Mouse (Mus musculus) fibroblast of lung, adult 2 months (primary cell): ENCODE data around the gene Ang.
A peak's percentile ranks its signal among the peaks of the same experiment; 100 is the strongest.

Experiments
- DNase-seq: peaks from one replicate; pipeline ENCODE4 v3.0.0-alpha.2; 2011; ENCODE audit warnings: low read depth

Ang gene

DNA sequence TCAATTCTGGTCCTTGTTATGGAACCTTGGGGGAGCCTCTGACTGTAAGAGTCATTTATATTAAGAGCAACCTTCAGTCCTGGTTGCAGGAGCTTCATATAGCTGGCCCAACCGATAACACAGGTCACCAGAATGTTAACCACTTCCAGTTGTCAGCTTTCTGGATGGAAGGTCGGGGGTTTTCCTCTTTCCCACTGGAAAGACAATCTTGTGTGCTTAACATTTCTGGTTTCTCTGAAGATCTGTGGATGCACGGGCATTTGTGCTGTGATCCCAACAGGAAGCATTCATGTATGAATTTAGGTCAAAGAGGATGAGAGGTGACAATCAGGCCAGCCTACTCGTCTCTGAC is 38.6 kb downstream of the Ang start:
- DNase-seq: no peak

DNA sequence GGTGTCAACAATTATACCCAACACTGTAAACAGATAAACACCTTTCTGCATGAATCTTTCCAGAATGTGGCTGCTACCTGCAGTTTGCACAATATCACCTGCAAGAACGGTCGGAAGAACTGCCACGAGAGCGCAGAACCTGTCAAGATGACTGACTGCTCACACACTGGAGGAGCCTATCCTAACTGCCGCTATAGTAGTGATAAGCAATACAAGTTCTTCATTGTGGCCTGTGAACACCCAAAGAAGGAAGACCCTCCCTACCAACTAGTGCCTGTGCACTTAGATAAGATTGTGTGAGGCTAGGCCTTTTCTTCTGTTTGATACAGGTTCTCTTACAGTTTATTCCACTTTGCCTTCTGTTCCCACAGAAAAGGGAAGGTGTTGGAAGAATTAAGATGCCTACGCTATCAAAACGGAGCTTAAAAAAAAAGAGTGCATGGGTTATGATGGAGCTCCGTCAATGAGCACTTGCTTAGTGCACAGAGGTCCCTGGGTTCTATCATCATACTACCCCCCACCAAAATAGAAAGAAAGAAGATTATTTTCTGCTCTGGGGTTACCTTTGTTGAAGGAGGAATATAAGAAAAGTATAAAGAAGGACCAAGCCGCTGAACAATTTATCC is 39.5 kb downstream of the Ang start:
- no peak for DNase-seq

DNA sequence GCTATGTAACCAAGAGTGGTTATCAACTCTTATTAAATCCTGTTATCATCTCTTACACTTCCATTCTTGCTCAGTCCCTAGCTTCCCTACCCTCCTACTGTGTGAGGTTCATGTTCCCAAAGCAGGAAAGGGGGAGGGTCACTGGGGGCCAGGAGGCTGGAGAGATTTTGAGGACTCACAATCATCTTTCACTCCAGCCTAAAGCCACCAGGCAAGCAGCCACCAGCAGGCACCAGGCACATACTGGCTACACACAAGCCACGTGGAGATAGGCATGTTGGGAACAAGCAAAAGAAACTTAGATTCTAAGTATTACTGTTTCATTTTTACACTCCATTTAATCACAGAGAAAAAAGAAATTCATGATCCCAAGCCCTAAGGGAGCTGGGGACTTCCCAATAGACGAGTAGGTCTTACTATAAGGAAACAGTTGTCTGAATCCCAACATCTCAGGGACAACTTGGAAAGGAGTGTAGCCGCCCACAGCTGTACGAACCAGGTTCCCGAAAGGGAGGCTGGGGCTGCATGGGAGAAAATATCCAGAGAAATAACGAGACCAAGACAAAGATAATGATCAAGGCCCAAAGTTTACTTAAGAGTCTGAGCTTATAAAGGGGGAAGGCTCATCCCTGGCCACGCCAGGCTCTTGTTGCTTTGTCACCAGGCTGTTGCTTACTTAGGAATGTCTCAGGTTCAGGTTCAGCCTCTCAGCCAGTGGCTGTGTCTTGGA is 40.3 kb downstream of the Ang start:
- DNase-seq: no peak

DNA sequence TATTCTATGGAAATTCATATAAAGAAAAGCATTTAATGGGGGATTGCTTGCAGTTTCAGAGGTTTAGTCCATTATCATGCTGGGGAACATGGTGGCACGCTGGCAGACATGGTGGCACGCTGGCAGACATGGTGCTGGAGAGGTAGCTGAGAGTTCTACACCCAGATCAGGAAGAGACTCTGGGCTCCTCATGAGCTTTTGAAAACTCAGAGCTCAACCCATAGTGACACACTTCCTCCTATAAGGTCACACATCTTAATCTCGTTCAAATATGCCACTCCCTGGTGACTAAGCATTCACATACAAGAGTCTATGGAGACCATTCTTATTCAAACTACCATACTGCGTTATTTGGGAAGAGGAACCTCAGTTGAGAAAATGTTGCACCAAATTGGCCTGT is 41.4 kb downstream of the Ang start:
- no peak for DNase-seq

DNA sequence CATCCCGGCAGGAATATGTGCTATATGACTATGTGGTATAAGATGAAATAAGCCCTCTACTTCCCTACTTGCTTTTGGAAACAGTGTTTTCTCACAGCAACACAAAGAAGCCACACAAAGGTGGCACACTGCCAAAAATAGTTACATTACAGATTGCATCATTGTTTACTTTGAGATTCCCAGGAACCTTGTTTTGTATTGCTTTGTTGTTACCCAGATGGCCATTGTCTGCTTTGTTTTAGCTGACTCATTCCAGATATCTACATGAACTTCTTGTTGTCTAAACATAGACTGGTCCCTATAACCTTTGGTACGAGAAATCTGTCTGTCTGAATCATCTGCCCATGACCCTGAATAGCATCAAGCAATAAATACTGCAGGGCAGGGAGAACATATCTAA is 49.4 kb downstream of the Ang start:
- no peak for DNase-seq

DNA sequence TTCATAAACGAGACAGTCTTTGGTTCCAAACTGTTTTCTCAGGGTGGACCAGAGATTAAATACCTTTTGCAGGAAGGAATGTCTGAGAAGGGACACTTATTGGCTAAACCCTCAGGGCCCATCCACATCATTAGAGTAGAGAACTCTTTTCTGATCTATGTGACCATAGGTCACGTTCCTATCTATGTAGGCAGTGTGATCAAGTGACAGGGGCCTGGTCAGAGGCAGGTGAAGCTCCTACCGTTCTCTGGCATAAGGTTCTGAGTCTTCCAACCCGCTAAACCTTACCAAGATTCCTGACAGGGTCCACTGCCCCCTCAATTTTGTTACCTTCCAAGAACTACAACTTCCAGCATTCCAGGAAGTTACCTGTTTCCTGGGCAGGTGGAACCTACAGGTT is 51.2 kb downstream of the Ang start:
- DNase-seq: no peak

DNA sequence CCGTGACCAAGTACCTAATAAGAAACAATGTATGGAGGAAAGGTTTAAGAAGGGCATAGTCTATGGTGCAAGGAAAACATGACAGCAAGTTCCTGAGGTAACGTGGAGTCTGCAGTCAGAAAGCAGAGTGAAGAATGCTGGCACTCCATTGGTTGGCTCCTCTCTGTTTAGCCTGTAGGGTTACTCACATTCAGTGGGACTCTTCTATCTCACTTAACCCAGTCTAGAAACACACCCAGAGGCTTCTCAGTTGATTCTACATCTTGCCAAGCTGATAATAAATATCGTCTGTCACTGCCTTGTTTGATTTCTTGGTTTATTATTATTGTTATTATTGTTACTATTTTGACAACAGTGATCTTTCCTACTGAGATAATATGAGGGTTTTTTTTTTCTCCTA is 51.6 kb downstream of the Ang start:
- no peak for DNase-seq

DNA sequence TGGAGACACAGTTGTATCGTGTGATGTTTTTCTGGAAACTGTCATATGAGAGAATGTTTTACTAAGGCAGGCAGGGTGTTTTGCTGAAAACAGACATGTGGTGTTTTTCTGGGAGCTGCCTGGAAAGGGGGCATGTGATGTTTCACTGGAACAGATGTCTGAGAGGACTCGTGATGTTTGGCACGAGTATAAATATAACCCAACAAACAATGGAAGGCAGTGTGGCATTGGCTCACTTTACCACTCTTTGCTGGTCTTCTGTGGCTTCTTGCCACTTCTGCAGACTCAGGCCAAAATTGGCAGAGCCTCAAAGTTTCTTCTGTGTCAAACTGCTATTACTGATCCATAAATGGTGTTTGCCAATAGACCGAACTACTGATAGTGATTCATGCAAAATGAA is 52.3 kb downstream of the Ang start:
- DNase-seq: peak; percentile 90

DNA sequence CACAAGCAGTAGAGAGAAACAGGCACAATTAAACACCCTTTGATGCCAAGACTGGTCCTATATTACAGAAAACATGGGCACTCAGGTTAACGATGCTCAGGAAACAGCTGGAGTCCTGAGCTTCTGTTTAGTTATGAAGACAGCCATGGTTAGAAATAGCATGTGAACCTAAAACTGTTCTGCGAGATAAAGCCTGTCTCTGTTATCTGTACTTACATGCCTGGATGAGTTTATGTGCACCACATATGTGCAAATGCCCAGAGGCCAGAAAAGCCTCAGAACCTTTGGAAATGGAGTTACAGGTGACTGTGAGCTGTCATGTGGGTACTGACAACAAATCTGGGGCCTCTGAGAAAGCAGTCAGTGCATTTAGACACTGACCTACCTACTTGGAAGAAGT is 53.0 kb downstream of the Ang start:
- DNase-seq: no peak

DNA sequence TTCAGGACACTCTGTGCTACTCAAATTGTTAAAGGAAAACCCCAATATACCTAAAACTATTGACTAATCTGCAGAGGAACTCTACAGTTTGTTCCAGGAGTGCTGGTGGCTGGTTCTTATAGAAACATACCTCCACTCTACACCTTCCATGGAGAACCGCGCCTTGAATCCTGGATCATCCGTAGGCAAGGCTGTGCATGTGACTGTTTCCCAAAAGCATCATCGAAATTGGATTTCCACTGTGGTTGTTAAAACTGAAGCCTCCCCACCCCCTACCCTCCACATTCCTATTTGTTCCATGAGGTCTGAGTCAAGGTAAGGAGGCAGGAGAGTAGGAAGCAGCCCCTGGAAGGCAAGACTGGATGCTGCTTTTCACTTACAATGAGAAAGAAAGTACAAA is 53.5 kb downstream of the Ang start:
- no peak for DNase-seq

DNA sequence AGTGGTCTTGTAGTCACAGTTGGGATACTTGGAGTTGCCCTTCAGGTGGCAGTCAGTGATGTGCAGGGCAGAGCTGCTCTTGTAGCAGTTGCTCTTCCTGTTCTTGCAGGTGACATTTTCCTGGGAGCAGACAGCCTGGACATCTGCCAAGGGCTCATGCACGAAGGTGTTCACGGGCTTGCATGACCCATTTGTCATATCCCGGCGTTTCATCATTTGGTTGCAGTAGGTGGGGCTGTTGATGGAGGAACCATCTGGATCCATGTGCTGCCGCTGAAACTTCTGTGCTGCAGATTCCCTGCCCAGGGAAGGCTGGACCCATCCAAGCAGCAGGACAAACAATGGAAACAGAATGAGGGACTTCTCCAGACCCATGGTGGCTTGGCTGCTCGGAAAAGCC is 54.6 kb downstream of the Ang start:
- DNase-seq: no peak

DNA sequence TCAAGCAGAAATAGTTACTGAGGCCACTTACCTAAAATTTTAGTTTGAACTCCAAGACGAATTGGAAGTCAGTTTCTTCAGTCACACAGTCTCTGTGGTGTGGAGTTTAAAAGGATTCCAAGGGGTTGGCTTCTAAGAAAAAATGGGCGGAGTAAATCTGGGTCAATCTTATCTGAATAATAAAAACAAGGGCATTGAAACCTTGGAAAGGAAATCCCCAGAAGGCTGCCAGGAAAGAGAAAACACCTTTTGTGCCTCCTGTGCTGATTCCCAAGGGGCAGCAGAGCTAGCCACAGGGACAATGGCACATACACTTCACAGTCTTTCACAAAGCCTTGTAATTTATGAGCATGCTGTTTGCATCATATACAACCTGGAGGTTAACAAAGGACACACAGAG is 55.7 kb downstream of the Ang start, which contains the start of gene Rnase1:
Rnase1 (minus strand) TSS at position 101 of the 400 bp plus-strand sequence.
- no peak for DNase-seq

DNA sequence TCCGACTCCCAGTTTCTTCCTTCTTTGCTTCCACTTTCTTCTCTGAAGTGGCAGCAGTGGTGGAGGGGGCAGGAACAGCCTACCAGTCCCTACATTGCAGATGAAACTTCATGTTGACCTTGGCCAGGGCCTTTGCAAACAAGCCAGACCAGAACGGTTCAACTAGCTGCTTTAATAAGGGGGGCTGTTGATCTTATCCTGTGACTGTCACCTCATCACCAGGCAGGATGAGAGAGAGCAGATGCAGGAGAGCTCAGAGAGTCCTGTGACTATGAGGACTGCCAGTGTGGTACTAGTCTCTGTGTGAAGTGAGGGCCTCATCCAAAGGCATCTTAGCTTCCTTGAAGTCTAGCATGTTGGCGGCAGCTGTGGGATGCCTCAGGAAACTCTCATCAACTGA is 57.1 kb downstream of the Ang start:
- DNase-seq: no peak

DNA sequence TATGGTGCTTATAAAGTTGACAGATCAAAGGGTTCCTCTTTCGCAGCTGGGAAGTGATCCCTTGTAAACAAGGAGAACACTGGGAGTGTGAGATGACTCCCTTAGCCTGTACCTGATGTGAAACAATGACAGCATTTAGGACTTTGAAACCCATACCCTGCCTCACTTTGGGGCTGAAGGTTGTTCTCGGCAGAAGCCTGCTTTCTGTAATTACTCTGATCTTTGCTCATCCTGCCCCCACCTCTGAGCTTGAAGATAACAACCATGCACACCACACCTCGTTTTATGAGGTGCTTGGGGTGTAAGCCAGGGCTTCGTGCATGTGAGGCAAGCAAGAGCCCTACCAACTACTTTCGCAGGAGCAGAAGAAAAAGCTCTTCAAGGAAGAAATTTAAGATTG is 58.2 kb downstream of the Ang start:
- DNase-seq: no peak

DNA sequence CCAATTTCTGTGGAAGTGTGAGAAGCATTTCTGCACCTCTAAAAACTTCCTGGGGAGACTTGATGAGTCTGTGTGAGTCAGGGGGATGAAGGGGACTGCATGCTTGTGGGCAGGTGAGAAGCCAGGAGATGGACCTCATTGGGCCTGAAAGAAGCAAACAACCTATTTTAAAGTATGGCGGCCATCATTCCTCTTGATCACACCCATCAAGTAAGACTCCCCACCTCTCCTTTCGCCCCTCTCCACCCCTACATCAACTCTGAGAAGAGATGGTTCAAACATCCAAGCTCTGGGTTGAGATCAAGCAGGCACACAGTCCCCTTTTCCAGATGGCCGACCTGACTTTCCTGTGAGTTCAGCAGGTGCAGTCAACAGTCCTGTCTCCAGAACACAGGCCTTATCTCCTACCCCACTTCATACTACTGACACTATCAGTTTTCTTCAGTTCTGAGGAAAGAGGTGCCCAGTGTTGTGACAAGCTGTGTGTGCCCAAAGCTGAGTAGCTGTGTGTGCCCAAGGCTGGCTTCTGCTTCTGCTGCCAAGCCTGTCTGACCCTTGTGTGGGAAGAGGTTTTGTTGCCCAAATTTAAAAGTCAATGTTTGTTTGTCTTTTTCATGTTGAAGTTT is 59.4 kb downstream of the Ang start:
- DNase-seq: no peak
